Comparison of ENCODE assay signal across 11 mouse cellular contexts in the genomic region with DNA sequence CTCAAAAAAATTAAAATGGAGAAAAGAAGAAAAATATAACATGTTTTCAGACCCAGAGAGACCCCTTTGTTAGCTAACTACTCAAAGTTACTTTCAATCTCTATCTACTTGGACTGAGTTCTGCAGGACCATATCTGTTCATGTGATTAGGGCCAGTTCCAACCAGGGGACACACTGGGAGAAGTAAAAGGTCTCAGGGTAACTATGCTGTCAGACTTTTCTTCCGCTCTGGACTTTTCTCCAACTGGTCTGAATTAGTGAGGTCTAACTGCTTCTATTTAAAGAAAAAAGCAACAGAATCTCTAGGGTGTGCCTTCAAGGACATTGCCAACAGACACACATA. TPM values are rescaled to one million over a fixed set of nuclear protein-coding genes. Genes with fewer than 3 reads are reported as not detected.
DNase-seq lines count a peak whose midpoint lies in the region; ATAC-seq and TF ChIP-seq lines count a peak whose summit lies in the region.
"Had no signal": no experiment of that assay in that cellular context is flagged by ENCODE, and none has a peak within 500 bp of the region (broad histone marks: within the 10 kb centered on the region; RNA-seq: fewer than 3 reads in every experiment).

No protein-coding gene starts in this region.

- 0 out of 2 replicates have a peak overlapping the region, but pooled peaks have one; percentile 11 for H3K4me2 ChIP-seq in heart, embryonic 15.5 days
- no peak overlapping the region for H3K4me2 ChIP-seq in midbrain, embryonic 15.5 days
- H3K4me2 ChIP-seq in hindbrain, embryonic 15.5 days: no peak overlapping the region
- no peak overlapping the region for H3K4me2 ChIP-seq in stomach, postnatal 0 days (replicated peaks; ENCODE audit: low read depth)

- TF ChIP-seq CTCF in stomach, postnatal 0 days (IDR thresholded peaks at IDR 0.05; ENCODE audit: low read depth): no peak

- intact Hi-C loops in heart, postnatal 14 days (cut with DNase I): no loop called here

- no peaks in the 10 kb centered on the region for H3K36me3 ChIP-seq in heart, embryonic 15.5 days
- no peaks in the 10 kb centered on the region for H3K36me3 ChIP-seq in midbrain, embryonic 10.5 days
- H3K36me3 ChIP-seq in midbrain, embryonic 15.5 days (replicated peaks): no peaks in the 10 kb centered on the region
- H3K36me3 ChIP-seq in hindbrain, embryonic 15.5 days: no peaks in the 10 kb centered on the region
- no peaks in the 10 kb centered on the region for H3K36me3 ChIP-seq in stomach, postnatal 0 days (ENCODE audit: control insufficient read depth, insufficient read depth, low read length)

- no peak for ATAC-seq in heart, embryonic 15.5 days (replicated peaks; ENCODE audit: insufficient number of reproducible peaks, insufficient read depth, low FRiP score, low read depth)
- no peak for ATAC-seq in midbrain, embryonic 15.5 days (replicated peaks)
- ATAC-seq in hindbrain, embryonic 15.5 days (ENCODE audit: low FRiP score, low read depth): no peak
- no peak for ATAC-seq in stomach, postnatal 0 days (ENCODE audit: low FRiP score, low TSS enrichment)
- ATAC-seq in activated CD4-positive, CD25-positive, alpha-beta regulatory T cell, adult 4 months: no peak

- no peak for DNase-seq in heart, postnatal 14 days
- DNase-seq in midbrain, embryonic 10.5 days (ENCODE audit: low spot score): no peak
- DNase-seq in stomach, postnatal 0 days (ENCODE audit: low spot score): no peak
- DNase-seq: thymus, postnatal 36 days had no signal

- H3K9ac ChIP-seq in heart, embryonic 15.5 days: no peak overlapping the region
- H3K9ac ChIP-seq in midbrain, embryonic 15.5 days: no peak overlapping the region
- no peak overlapping the region for H3K9ac ChIP-seq in hindbrain, embryonic 15.5 days
- no peak overlapping the region for H3K9ac ChIP-seq in stomach, postnatal 0 days (ENCODE audit: low read length)

- WGBS in heart, embryonic 15.5 days: 48% methylated on average over 1 of the region's 1 CpGs
- WGBS in midbrain, embryonic 10.5 days: 86% methylated on average over 1 of the region's 1 CpGs
- WGBS in midbrain, embryonic 15.5 days: 83% methylated on average over 1 of the region's 1 CpGs
- 56% methylated on average over 1 of the region's 1 CpGs for WGBS in hindbrain, embryonic 15.5 days
- WGBS in stomach, postnatal 0 days: 48% methylated on average over 1 of the region's 1 CpGs

- H3K4me3 ChIP-seq in heart, embryonic 15.5 days: no peak overlapping the region
- no peak overlapping the region for H3K4me3 ChIP-seq in midbrain, embryonic 10.5 days
- no peak overlapping the region for H3K4me3 ChIP-seq in midbrain, embryonic 15.5 days
- H3K4me3 ChIP-seq in hindbrain, embryonic 15.5 days: no peak overlapping the region
- H3K4me3 ChIP-seq in stomach, postnatal 0 days (ENCODE audit: low read depth, low read length): no peak overlapping the region
- H3K4me3 ChIP-seq: erythroblast, embryonic 14.5 days had no signal

- peak overlapping the region; percentile 81 for H3K27ac ChIP-seq in heart, embryonic 15.5 days
- peak overlapping the region; percentile 74 for H3K27ac ChIP-seq in midbrain, embryonic 10.5 days (replicated peaks)
- no peak overlapping the region for H3K27ac ChIP-seq in midbrain, embryonic 15.5 days
- H3K27ac ChIP-seq in hindbrain, embryonic 15.5 days (replicated peaks): peak overlapping the region; percentile 69; the same call in 1 of the 2 replicates
- peak overlapping the region; percentile 81 for H3K27ac ChIP-seq in stomach, postnatal 0 days (replicated peaks)
- H3K27ac ChIP-seq: macrophage had no signal

- H3K9me3 ChIP-seq in heart, embryonic 15.5 days (replicated peaks): no peaks in the 10 kb centered on the region
- H3K9me3 ChIP-seq in midbrain, embryonic 10.5 days (replicated peaks): no peaks in the 10 kb centered on the region
- H3K9me3 ChIP-seq in midbrain, embryonic 15.5 days: no peaks in the 10 kb centered on the region
- H3K9me3 ChIP-seq in hindbrain, embryonic 15.5 days: no peaks in the 10 kb centered on the region
- no peaks in the 10 kb centered on the region for H3K9me3 ChIP-seq in stomach, postnatal 0 days (ENCODE audit: control insufficient read depth, low read length)

- no peak for TF ChIP-seq EP300 in stomach, postnatal 0 days (optimal IDR thresholded peaks at IDR 0.05)

- peaks cover 19% of the 10 kb centered on the region for H3K4me1 ChIP-seq in heart, embryonic 15.5 days (replicated peaks)
- H3K4me1 ChIP-seq in midbrain, embryonic 10.5 days: peaks cover 22% of the 10 kb centered on the region
- H3K4me1 ChIP-seq in midbrain, embryonic 15.5 days: peaks cover 15% of the 10 kb centered on the region
- H3K4me1 ChIP-seq in hindbrain, embryonic 15.5 days (replicated peaks): peaks cover 14% of the 10 kb centered on the region
- no peaks in the 10 kb centered on the region; the same call in 1 of the 2 replicates for H3K4me1 ChIP-seq in stomach, postnatal 0 days (replicated peaks; ENCODE audit: control insufficient read depth, insufficient read depth)

- no peaks in the 10 kb centered on the region for H3K27me3 ChIP-seq in heart, embryonic 15.5 days
- peaks cover 41% of the 10 kb centered on the region for H3K27me3 ChIP-seq in midbrain, embryonic 10.5 days (ENCODE audit: low read depth, poor library complexity, severe bottlenecking)
- H3K27me3 ChIP-seq in midbrain, embryonic 15.5 days (replicated peaks): no peaks in the 10 kb centered on the region; the same call in 1 of the 2 replicates
- H3K27me3 ChIP-seq in hindbrain, embryonic 15.5 days: no peaks in the 10 kb centered on the region
- H3K27me3 ChIP-seq in stomach, postnatal 0 days (ENCODE audit: control insufficient read depth, insufficient read depth, low read length): 0 out of 2 replicates have a peak, but pooled peaks cover 2% of the 10 kb centered on the region

RNA-seq across cellular contexts. Expression of gene Sertad4, which starts 33.3 kb away (rescaled TPM):
- polyA plus RNA-seq in heart, embryonic 15.5 days (2015; fragmentation: Nextera tagmentation; extraction: Ambion mirVana): 12.3 and 15.1 TPM in 2 replicates
- total RNA-seq in heart, postnatal 14 days (2021): 1 to 10 TPM; 4.8 to 6.3 TPM
- polyA plus RNA-seq in midbrain, embryonic 10.5 days (2016; fragmentation: Nextera tagmentation; extraction: Ambion mirVana): 8.3 and 11.4 TPM in 2 replicates
- 30.4 and 30.7 TPM in 2 replicates for polyA plus RNA-seq in midbrain, embryonic 15.5 days (2015; fragmentation: Nextera tagmentation; extraction: Ambion mirVana)
- 19.4 and 20.6 TPM in 2 replicates for polyA plus RNA-seq in hindbrain, embryonic 15.5 days (2015; fragmentation: Nextera tagmentation; extraction: Ambion mirVana)
- polyA plus RNA-seq in stomach, postnatal 0 days (2015; fragmentation: Nextera tagmentation; extraction: Ambion mirVana): 5.7 and 6.6 TPM in 2 replicates
- polyA plus RNA-seq in activated CD4-positive, CD25-positive, alpha-beta regulatory T cell, adult 4 months (2017; shearing (Covaris generic)): not detected
- total RNA-seq: granulocyte monocyte progenitor cell, adult 5-6 weeks had no signal
- polyA plus RNA-seq: macrophage had no signal

RNA-seq across cellular contexts. Expression of gene Hhat, which starts 51.3 kb away (rescaled TPM):
- polyA plus RNA-seq in heart, embryonic 15.5 days (2015; fragmentation: Nextera tagmentation; extraction: Ambion mirVana): 5.5 and 6.8 TPM in 2 replicates
- 1 to 10 TPM; 3.3 to 3.7 TPM for total RNA-seq in heart, postnatal 14 days (2021)
- polyA plus RNA-seq in midbrain, embryonic 10.5 days (2016; fragmentation: Nextera tagmentation; extraction: Ambion mirVana): 8.0 and 8.2 TPM in 2 replicates
- polyA plus RNA-seq in midbrain, embryonic 15.5 days (2015; fragmentation: Nextera tagmentation; extraction: Ambion mirVana): 3.4 and 3.9 TPM in 2 replicates
- polyA plus RNA-seq in hindbrain, embryonic 15.5 days (2015; fragmentation: Nextera tagmentation; extraction: Ambion mirVana): 3.5 and 3.6 TPM in 2 replicates
- polyA plus RNA-seq in stomach, postnatal 0 days (2015; fragmentation: Nextera tagmentation; extraction: Ambion mirVana): 3.1 and 3.6 TPM in 2 replicates
- polyA plus RNA-seq in activated CD4-positive, CD25-positive, alpha-beta regulatory T cell, adult 4 months (2017; shearing (Covaris generic)): 1 to 10 TPM in 1 of 2 experiments, under 1 TPM in 1; 0.89 to 1.6 TPM
- polyA plus RNA-seq: erythroblast, embryonic 14.5 days had no signal
